Mouse (Mus musculus): ENCODE data around the gene Zfp286. TPM values are rescaled to one million over a fixed set of nuclear protein-coding genes. Genes with fewer than 3 reads are reported as not detected.

The Zfp286 gene
- polyA plus RNA-seq, 1 experiment from 2014 or later: 13.5 TPM

DNA sequence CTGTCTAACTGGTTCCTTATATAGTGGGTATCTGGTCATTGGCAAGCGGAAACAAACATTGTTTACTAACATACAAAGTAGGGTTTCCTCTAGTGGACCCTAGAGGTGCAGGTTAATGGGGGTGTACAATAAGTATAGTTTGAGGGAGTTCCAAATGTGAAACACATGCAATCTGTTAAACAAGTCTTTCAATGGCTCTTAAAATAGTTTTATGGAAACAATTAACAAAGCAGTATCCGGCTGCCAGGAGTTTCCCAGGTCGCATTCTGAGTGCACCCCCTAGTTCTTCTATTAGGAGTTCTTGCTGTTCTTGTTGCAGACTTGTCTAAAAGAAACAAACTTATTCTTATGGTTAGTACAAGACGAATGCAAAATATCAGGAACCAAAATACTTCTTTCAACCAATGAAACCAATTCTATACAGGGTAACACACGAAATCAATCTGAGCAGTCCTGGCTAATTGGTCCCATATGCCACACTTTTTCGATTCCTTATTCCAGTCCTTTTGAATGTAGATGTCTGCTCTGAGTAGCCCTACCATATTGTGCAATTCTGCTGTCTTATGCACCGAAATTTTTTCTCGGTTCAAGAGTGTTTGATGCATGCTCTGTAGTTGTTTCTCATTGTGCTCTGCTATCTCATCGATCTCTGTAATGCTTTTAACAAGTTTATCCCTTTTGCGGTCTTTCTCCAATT is 46.9 kb downstream of the Zfp286 start:
- H3K4me1 ChIP-seq (replicated peaks): 0 out of 2 replicates have a peak, but pooled peaks cover 2% of the 10 kb centered on the region
- whole genome bisulfite sequencing: 79% methylated on average over 10 of the region's 10 CpGs
- ATAC-seq: no peak
- no peaks in the 10 kb centered on the region for H3K36me3 ChIP-seq
- no peak overlapping the region for H3K9ac ChIP-seq
- H3K27me3 ChIP-seq (replicated peaks): no peaks in the 10 kb centered on the region
- no peak overlapping the region for H3K4me2 ChIP-seq (replicated peaks)
- no peaks in the 10 kb centered on the region for H3K9me3 ChIP-seq
- H3K27ac ChIP-seq: no peak overlapping the region
- no peak overlapping the region for H3K4me3 ChIP-seq (replicated peaks)

DNA sequence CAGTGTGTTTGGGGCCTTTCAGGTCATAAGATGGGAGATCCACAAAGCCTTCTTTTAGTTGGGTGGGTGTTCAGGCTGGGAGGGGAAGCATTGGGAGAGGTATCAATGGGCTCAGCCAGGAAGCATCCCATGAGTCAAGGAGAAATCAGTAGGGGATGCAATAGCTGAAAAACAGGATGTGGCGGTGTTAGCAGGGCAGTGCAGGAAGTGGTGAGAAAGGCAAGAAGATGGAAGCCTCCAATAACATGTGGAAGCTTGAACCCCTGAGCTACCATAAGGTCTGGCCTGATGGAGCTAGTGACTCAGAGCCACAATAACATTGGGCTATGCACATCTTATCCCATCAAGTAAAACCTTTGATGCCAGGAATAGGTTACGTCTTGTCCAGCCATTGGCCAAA is 48.1 kb downstream of the Zfp286 start:
- H3K4me2 ChIP-seq (replicated peaks): no peak overlapping the region
- H3K9me3 ChIP-seq: no peaks in the 10 kb centered on the region
- no peak overlapping the region for H3K9ac ChIP-seq
- ATAC-seq: no peak
- WGBS: 89% methylated on average over 2 of the region's 2 CpGs
- H3K4me3 ChIP-seq (replicated peaks): no peak overlapping the region
- H3K27ac ChIP-seq: no peak overlapping the region
- H3K27me3 ChIP-seq (replicated peaks): no peaks in the 10 kb centered on the region
- no peaks in the 10 kb centered on the region for H3K36me3 ChIP-seq
- H3K4me1 ChIP-seq (replicated peaks): no peaks in the 10 kb centered on the region

- Histone ChIP-seq H3K9ac (no peak overlapping the region), H3K36me3 (no peaks in the 10 kb centered on the region), H3K4me3 (replicated peaks) (no peak overlapping the region), H3K27me3 (replicated peaks) (no peaks in the 10 kb centered on the region), H3K9me3 (no peaks in the 10 kb centered on the region), H3K4me1 (replicated peaks) (no peaks in the 10 kb centered on the region), H3K27ac (no peak overlapping the region), H3K4me2 (replicated peaks) (no peak overlapping the region)
- WGBS: 73% methylated on average over 3 of the region's 3 CpGs
- ATAC-seq: no peak
These were observed 56.6 kb downstream of the Zfp286 start for GRCm38 (mm10) chr11:62732665-62733064.

- Histone ChIP-seq H3K4me1 (replicated peaks) (no peaks in the 10 kb centered on the region), H3K4me3 (replicated peaks) (peak overlapping the region; percentile 64), H3K9me3 (no peaks in the 10 kb centered on the region), H3K4me2 (replicated peaks) (peak overlapping the region; percentile 85), H3K36me3 (no peaks in the 10 kb centered on the region), H3K27ac (no peak overlapping the region), H3K9ac (no peak overlapping the region), H3K27me3 (replicated peaks) (no peaks in the 10 kb centered on the region)
- no peak for ATAC-seq
- 25% methylated on average over 5 of the region's 5 CpGs for WGBS
These were observed 57.3 kb downstream of the Zfp286 start for GRCm38 (mm10) chr11:62732022-62732387.

GRCm38 (mm10) chr11:62731311-62732021 is 57.8 kb downstream of the Zfp286 start, which contains the start of gene Zfp287:
Gene Zfp287, minus strand, starts transcription at chr11:62731905.
- Histone ChIP-seq H3K4me2 (replicated peaks) (peak within 1 kb of the TSS; percentile 85), H3K9ac (peak within 1 kb of the TSS; percentile 70), H3K4me3 (replicated peaks) (peak within 1 kb of the TSS; percentile 64), H3K9me3 (no peaks in the 10 kb centered on the region), H3K36me3 (no peaks in the 10 kb centered on the region), H3K27ac (peak within 1 kb of the TSS; percentile 66), H3K27me3 (replicated peaks) (no peaks in the 10 kb centered on the region), H3K4me1 (replicated peaks) (no peaks in the 10 kb centered on the region)
- WGBS: under 1% methylated on average over 48 of the region's 48 CpGs
- peak; percentile 99 for ATAC-seq

GRCm38 (mm10) chr11:62728276-62728675 is 61.0 kb downstream of the Zfp286 start:
- Histone ChIP-seq H3K9me3 (no peaks in the 10 kb centered on the region), H3K4me1 (replicated peaks) (no peaks in the 10 kb centered on the region), H3K36me3 (no peaks in the 10 kb centered on the region), H3K9ac (no peak overlapping the region), H3K27ac (no peak overlapping the region), H3K4me3 (replicated peaks) (no peak overlapping the region), H3K4me2 (replicated peaks) (no peak overlapping the region), H3K27me3 (replicated peaks) (no peaks in the 10 kb centered on the region)
- ATAC-seq: no peak
- 91% methylated on average over 8 of the region's 8 CpGs for WGBS

DNA sequence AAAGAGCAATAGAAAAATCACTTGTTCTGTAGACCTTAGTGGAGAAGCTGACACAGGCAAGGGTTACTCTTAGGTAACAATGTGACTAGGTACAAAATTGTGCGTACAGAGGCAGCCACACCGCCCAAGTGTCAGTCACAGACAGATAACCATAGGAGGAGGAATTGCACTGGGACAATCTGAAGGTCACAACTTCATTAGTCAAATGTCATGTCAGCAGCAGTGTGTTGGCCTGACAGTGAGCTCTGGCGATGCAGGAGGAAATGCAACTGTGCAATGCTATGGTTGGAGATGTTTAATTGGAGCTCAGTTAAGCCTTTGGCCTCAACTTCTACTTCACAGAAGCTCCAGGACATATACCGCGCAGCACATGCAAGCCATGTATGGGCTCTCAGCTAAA is 78.6 kb downstream of the Zfp286 start:
- Histone ChIP-seq H3K4me2 (replicated peaks) (no peak overlapping the region), H3K4me1 (replicated peaks) (no peaks in the 10 kb centered on the region), H3K9ac (no peak overlapping the region), H3K27me3 (replicated peaks) (no peaks in the 10 kb centered on the region), H3K4me3 (replicated peaks) (no peak overlapping the region), H3K36me3 (no peaks in the 10 kb centered on the region), H3K9me3 (no peaks in the 10 kb centered on the region), H3K27ac (no peak overlapping the region)
- WGBS: 81% methylated on average over 5 of the region's 5 CpGs
- no peak for ATAC-seq

DNA sequence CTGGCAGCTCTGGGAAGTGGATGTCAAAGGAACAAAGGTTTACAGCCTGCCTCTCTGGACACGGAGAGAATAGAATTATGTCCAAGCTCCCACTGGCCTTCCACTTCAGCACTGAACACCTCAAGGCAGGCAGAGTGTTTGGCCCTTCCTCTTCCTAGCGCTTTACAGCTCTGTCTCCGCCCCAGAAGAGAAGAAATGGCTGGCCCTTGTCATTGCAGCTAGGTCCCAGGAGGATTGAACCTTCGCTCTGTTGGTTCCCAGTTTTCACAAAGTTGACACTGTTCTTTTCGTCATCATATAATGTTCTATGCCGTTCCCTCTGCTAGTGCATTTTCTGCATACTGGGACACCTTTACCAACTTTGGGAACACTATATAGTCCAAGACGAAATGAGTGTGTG is 81.0 kb downstream of the Zfp286 start:
- Histone ChIP-seq H3K4me1 (replicated peaks) (no peaks in the 10 kb centered on the region), H3K27me3 (replicated peaks) (no peaks in the 10 kb centered on the region), H3K9me3 (no peaks in the 10 kb centered on the region), H3K9ac (no peak overlapping the region), H3K36me3 (no peaks in the 10 kb centered on the region), H3K4me3 (replicated peaks) (no peak overlapping the region), H3K4me2 (replicated peaks) (no peak overlapping the region), H3K27ac (no peak overlapping the region)
- WGBS: 73% methylated on average over 7 of the region's 7 CpGs
- ATAC-seq: no peak

DNA sequence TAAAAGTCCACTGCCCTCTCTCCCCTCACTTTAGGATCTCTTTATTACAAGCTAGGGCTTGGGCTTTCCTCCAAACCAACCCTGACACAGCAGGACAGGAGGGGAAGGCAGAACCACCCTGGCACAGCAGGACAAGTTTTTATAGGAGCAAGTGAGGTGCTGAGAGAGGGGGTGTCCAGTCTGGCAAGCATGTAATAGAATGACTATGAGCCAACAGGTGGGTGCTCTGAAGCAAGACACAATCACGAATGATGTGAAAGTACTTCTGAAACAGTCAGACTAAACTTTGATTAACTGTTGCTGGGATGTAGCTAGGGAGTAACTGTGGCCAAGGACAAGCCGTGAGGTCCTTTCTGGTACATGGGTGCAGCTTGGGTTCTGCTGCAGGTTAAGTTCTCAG is 83.1 kb downstream of the Zfp286 start:
- Histone ChIP-seq H3K36me3 (no peaks in the 10 kb centered on the region), H3K4me1 (replicated peaks) (no peaks in the 10 kb centered on the region), H3K9me3 (no peaks in the 10 kb centered on the region), H3K9ac (no peak overlapping the region), H3K27ac (no peak overlapping the region), H3K27me3 (replicated peaks) (no peaks in the 10 kb centered on the region), H3K4me3 (replicated peaks) (no peak overlapping the region), H3K4me2 (replicated peaks) (no peak overlapping the region)
- no peak for ATAC-seq
- 90% methylated on average over 2 of the region's 2 CpGs for WGBS

Other genes with a start within 250 kb of the Zfp286 start
- 2,561 and 2,687 TPM in 2 replicates for gene Ubb, start 238.3 kb downstream of the Zfp286 start, polyA plus RNA-seq (2015; fragmentation: Nextera tagmentation; extraction: Ambion mirVana)
- gene Trpv2, start 215.0 kb downstream of the Zfp286 start, polyA plus RNA-seq (2015; fragmentation: Nextera tagmentation; extraction: Ambion mirVana): 10.0 and 10.7 TPM in 2 replicates
- 17.3 and 20.9 TPM in 2 replicates for gene Lrrc75a, start 140.9 kb downstream of the Zfp286 start, polyA plus RNA-seq (2015; fragmentation: Nextera tagmentation; extraction: Ambion mirVana)
- gene Mmgt2, start 140.8 kb downstream of the Zfp286 start, polyA plus RNA-seq (2015; fragmentation: Nextera tagmentation; extraction: Ambion mirVana): 71.8 and 72.4 TPM in 2 replicates
- 5.4 and 5.6 TPM in 2 replicates for gene Zfp287, start 57.6 kb downstream of the Zfp286 start, polyA plus RNA-seq (2015; fragmentation: Nextera tagmentation; extraction: Ambion mirVana)
- gene Gm10428, start 36.4 kb downstream of the Zfp286 start, polyA plus RNA-seq (2015; fragmentation: Nextera tagmentation; extraction: Ambion mirVana): not detected in 2 replicates
- 11.1 and 11.3 TPM in 2 replicates for gene Trim16, start 30.8 kb upstream of the Zfp286 start, polyA plus RNA-seq (2015; fragmentation: Nextera tagmentation; extraction: Ambion mirVana)
- 0.14 and 0.27 TPM in 2 replicates for gene Fbxw10, start 57.6 kb upstream of the Zfp286 start, polyA plus RNA-seq (2015; fragmentation: Nextera tagmentation; extraction: Ambion mirVana)
- gene Tvp23b, start 90.0 kb upstream of the Zfp286 start, polyA plus RNA-seq (2015; fragmentation: Nextera tagmentation; extraction: Ambion mirVana): 79.6 and 82.3 TPM in 2 replicates
- gene Cdrt4, start 161.7 kb upstream of the Zfp286 start, polyA plus RNA-seq (2015; fragmentation: Nextera tagmentation; extraction: Ambion mirVana): not detected in 2 replicates

All from intestine, embryonic 15.5 days (tissue).